Mouse (Mus musculus): ENCODE results near the gene D630023F18Rik. TPM values are rescaled to one million over a fixed set of nuclear protein-coding genes. Genes with fewer than 3 reads are reported as not detected.

The D630023F18Rik gene
- polyA plus RNA-seq, 1 experiment: 4.7 TPM

DNA sequence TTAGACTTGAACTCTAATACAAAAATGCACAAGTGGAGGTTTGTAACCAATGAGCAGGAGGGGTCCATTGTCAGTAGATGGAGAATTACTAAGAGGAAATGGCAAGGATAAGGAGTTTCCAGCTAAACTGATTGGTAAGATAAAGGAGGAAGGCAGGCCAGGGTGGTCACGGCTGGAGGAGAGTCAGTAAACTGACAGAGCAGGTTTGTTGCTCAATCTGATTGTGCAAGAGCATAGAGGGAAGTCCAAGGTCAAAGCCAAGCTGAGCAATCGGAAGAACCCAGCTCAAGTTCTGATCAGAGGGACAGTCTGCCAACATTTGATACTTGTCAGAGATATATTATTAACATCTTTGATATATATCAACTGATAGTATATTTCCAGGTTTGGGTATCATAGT lies 32.6 kb downstream of the D630023F18Rik start:
- no peaks in the 10 kb centered on the region for H3K4me1 ChIP-seq (ENCODE audit: control insufficient read depth, insufficient read depth, low read length)
- H3K4me3 ChIP-seq (ENCODE audit: insufficient read depth, low read length): no peak overlapping the region
- H3K27ac ChIP-seq (ENCODE audit: insufficient read depth, low read length): no peak overlapping the region
- TF ChIP-seq POLR2A (IDR thresholded peaks at IDR 0.05; ENCODE audit: extremely low read depth, insufficient read depth, low read length): no peak
- no peak for TF ChIP-seq CTCF (IDR thresholded peaks at IDR 0.05; ENCODE audit: extremely low read depth, insufficient read depth, low read length)

DNA sequence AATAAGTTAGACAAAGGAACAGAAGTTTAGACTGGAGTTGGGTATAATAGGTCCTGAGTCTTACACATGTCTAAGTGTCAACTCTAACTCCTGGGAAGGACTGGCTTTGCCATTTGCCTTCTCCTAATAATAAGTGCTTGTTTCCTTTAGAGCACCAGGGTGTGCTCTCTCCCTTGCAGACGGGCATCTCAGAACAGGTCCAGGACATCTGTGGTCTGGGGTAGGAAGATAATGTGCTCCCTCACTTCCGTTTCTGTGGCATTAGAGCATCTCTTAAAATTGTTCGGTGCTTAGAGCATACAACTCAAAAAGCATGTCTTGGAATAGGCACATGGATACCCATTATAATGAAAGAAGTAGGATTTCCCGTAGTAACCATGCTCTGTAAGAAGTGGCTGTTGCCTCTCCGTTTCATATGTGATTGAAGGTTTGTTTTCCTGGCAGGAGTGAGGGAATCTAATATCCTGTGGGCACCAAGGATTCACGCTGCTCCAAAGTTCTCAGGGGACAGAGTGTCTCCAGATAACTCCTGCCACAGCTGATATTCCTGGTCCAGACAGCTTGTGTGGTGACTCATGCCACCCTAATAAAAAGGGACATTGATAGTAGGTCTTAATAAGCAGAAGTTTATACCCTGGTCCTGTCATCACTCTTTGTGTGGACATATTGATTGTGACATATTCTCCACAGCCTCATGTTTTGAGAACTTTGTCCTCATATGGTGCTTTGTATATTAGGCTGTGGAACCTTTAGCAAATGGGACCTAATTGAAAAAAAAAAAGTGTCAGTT lies 34.3 kb downstream of the D630023F18Rik start:
- Histone ChIP-seq H3K4me1 (ENCODE audit: control insufficient read depth, insufficient read depth, low read length) (no peaks in the 10 kb centered on the region), H3K4me3 (ENCODE audit: insufficient read depth, low read length) (no peak overlapping the region), H3K27ac (ENCODE audit: insufficient read depth, low read length) (no peak overlapping the region)
- TF ChIP-seq CTCF (IDR thresholded peaks at IDR 0.05; ENCODE audit: extremely low read depth, insufficient read depth, low read length): no peak
- no peak for TF ChIP-seq POLR2A (IDR thresholded peaks at IDR 0.05; ENCODE audit: extremely low read depth, insufficient read depth, low read length)

DNA sequence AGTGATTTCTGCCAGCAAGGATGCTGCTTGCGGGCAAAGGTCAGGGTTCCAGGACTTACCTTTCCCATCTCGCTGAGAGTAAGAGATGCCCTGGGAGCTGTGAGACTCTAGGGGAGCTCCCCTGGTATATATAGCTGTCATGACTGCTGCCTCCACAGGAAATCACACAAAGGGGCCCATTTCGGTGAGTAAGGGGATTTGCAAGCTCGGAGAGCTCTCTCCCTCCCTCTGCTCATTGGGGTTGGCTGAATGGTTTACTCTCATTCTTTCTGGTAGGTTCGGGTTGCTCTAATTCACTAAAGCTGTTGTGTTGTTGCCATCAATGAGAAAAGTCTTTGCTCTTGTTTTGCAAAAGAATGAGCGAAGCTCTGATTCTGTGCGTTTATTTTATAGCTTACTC lies 40.8 kb downstream of the D630023F18Rik start, which contains the start of gene Crygb:
Gene Crygb (minus strand): TSS at position 101 of the 400 bp plus-strand sequence.
- Histone ChIP-seq H3K4me3 (ENCODE audit: insufficient read depth, low read length) (no peak within 1 kb of the TSS), H3K27ac (ENCODE audit: insufficient read depth, low read length) (no peak within 1 kb of the TSS), H3K4me1 (ENCODE audit: control insufficient read depth, insufficient read depth, low read length) (no peaks in the 10 kb centered on the region)
- TF ChIP-seq POLR2A (IDR thresholded peaks at IDR 0.05; ENCODE audit: extremely low read depth, insufficient read depth, low read length): no peak
- TF ChIP-seq CTCF (IDR thresholded peaks at IDR 0.05; ENCODE audit: extremely low read depth, insufficient read depth, low read length): no peak

DNA sequence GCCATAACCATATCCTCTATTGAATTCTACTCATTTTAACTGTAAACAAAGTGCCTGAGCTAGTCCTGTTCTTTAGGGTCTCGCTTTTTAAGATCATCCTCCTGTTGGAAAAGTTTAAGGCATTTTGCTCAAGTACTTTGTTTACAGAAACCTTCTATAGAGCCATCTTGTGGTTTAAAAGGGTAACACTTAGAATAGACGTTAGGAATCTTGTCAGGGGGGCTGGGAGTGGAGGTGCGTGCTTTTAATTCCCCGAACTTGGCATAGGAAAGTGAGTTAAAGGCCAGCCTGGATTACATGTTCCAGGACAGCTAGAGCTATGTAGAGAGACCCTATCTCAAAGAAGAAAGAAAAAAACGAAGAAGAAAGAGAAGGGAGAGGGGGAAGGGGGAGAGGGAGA lies 47.4 kb downstream of the D630023F18Rik start:
- Histone ChIP-seq H3K27ac (ENCODE audit: insufficient read depth, low read length) (no peak overlapping the region), H3K4me3 (ENCODE audit: insufficient read depth, low read length) (no peak overlapping the region)
- TF ChIP-seq CTCF (IDR thresholded peaks at IDR 0.05; ENCODE audit: extremely low read depth, insufficient read depth, low read length): no peak
- no peak for TF ChIP-seq POLR2A (IDR thresholded peaks at IDR 0.05; ENCODE audit: extremely low read depth, insufficient read depth, low read length)

DNA sequence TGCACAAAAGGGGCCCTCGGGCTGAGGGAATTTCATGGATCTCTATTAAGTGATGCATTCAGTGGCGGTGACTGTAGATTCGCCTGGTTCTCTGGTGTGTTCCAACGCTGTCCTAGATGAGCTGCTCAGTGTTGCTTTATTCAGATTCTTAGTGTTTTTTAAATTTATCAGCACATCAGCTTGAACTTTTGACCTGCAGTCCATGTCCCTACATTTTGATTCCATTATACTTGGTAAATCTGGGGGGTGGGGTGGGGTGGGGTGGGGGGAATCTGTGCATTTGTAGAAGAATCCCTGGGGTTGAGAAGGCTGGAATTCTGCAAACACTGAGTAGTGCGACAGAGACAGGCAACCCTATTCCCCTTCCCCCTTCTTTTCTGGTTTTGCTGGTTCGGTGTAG lies 49.4 kb downstream of the D630023F18Rik start, which contains the start of gene Crygc:
Gene Crygc (minus strand): TSS at position 101 of the 400 bp plus-strand sequence.
- TF ChIP-seq CTCF (IDR thresholded peaks at IDR 0.05; ENCODE audit: extremely low read depth, insufficient read depth, low read length) (no peak), POLR2A (IDR thresholded peaks at IDR 0.05; ENCODE audit: extremely low read depth, insufficient read depth, low read length) (no peak)
- Histone ChIP-seq H3K27ac (ENCODE audit: insufficient read depth, low read length) (no peak within 1 kb of the TSS), H3K4me3 (ENCODE audit: insufficient read depth, low read length) (no peak within 1 kb of the TSS), H3K4me1 (ENCODE audit: control insufficient read depth, insufficient read depth, low read length) (no peaks in the 10 kb centered on the region)

More for the DNA sequence above, 47.4 kb downstream of the D630023F18Rik start:
- H3K4me1 ChIP-seq (ENCODE audit: control insufficient read depth, insufficient read depth, low read length): no peaks in the 10 kb centered on the region

DNA sequence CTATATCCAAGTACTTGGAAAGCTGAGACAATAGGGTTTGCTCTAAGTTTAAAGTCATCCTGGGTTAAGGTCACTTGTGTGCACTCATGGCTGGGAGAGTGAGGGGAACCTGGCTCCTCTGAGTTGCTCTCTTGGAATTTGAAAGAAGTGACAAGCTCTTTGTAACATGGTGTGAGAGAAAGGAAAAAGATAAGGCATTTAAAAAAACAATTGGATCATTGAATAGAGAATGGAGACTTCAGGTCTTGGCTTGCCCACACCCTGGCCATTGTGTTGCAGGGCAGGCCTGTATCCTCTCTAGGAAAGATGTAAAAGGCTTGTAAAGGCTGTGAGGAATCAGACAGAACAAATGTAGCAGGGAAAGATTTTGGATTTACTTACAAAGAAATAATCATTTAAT lies 55.2 kb downstream of the D630023F18Rik start:
- TF ChIP-seq CTCF (IDR thresholded peaks at IDR 0.05; ENCODE audit: extremely low read depth, insufficient read depth, low read length) (no peak), POLR2A (IDR thresholded peaks at IDR 0.05; ENCODE audit: extremely low read depth, insufficient read depth, low read length) (no peak)
- Histone ChIP-seq H3K4me1 (ENCODE audit: control insufficient read depth, insufficient read depth, low read length) (no peaks in the 10 kb centered on the region), H3K4me3 (ENCODE audit: insufficient read depth, low read length) (no peak overlapping the region), H3K27ac (ENCODE audit: insufficient read depth, low read length) (no peak overlapping the region)

DNA sequence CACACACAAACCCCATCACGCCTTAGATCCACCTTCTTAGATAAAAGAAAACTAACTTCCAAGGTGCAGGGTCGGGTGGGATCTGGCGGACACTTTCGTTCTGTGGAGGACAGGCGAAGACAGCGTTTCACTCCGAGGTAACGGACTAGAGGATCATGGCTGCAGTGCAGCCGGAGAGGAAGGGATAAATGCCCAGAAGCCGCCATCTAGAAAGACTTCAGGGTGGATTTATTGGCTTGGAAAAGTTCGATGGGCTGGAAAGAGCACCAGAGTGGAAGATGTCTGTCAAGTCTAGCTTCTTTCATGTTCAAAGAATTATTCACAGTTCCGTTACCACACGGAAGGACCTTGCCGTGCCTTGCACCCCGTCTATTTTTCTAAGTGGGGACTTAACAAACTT lies 58.8 kb downstream of the D630023F18Rik start:
- Histone ChIP-seq H3K27ac (ENCODE audit: insufficient read depth, low read length) (no peak overlapping the region), H3K4me1 (ENCODE audit: control insufficient read depth, insufficient read depth, low read length) (no peaks in the 10 kb centered on the region), H3K4me3 (ENCODE audit: insufficient read depth, low read length) (no peak overlapping the region)
- TF ChIP-seq CTCF (IDR thresholded peaks at IDR 0.05; ENCODE audit: extremely low read depth, insufficient read depth, low read length) (no peak), POLR2A (IDR thresholded peaks at IDR 0.05; ENCODE audit: extremely low read depth, insufficient read depth, low read length) (no peak)

DNA sequence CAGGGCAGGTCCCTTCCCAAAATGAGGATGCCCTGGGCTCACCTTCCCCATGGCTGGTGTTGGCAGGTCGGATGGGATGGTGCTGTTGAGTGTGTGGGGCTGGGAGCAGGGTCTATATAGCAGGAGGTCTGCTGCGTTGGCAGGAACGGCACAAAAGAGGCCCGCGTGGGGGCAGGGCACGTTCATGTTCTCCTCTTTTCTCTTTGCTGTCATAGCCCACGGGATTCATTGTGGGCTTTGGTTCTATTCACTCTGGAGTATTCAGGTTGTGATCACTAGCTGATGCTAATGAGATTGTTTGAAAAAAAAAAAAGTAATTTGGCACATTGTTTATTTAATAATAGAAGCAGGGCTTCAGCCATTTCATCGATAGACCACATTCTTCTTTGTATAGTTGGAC lies 59.7 kb downstream of the D630023F18Rik start, which contains the start of gene Crygd:
Gene Crygd (minus strand): TSS at position 101 of the 400 bp plus-strand sequence.
- TF ChIP-seq CTCF (IDR thresholded peaks at IDR 0.05; ENCODE audit: extremely low read depth, insufficient read depth, low read length) (no peak), POLR2A (IDR thresholded peaks at IDR 0.05; ENCODE audit: extremely low read depth, insufficient read depth, low read length) (no peak)
- Histone ChIP-seq H3K4me1 (ENCODE audit: control insufficient read depth, insufficient read depth, low read length) (no peaks in the 10 kb centered on the region), H3K27ac (ENCODE audit: insufficient read depth, low read length) (no peak within 1 kb of the TSS), H3K4me3 (ENCODE audit: insufficient read depth, low read length) (no peak within 1 kb of the TSS)

Other genes with a start within 250 kb of the D630023F18Rik start
- 15.2 and 15.4 TPM in 2 replicates for gene Plekhm3, start 166.4 kb downstream of the D630023F18Rik start, polyA plus RNA-seq (2012; rRNA removed)
- not detected in 2 replicates for gene Akr1cl, start 90.5 kb downstream of the D630023F18Rik start, polyA plus RNA-seq (2012; rRNA removed)
- gene Cryge, start 72.1 kb downstream of the D630023F18Rik start, polyA plus RNA-seq (2012; rRNA removed): not detected in 2 replicates
- gene Crygd, start 59.8 kb downstream of the D630023F18Rik start, polyA plus RNA-seq (2012; rRNA removed): not detected in 2 replicates
- not detected in 2 replicates for gene Crygc, start 49.5 kb downstream of the D630023F18Rik start, polyA plus RNA-seq (2012; rRNA removed)
- not detected in 2 replicates for gene Crygb, start 40.9 kb downstream of the D630023F18Rik start, polyA plus RNA-seq (2012; rRNA removed)
- 1.1 and 1.3 TPM in 2 replicates for gene Cryga, start 19.8 kb downstream of the D630023F18Rik start, polyA plus RNA-seq (2012; rRNA removed)
- 0.83 and 1.7 TPM in 2 replicates for gene Gm28845, start 3.7 kb downstream of the D630023F18Rik start, polyA plus RNA-seq (2012; rRNA removed)
- gene Idh1, start 63.3 kb upstream of the D630023F18Rik start, polyA plus RNA-seq (2012; rRNA removed): 36.7 and 37.6 TPM in 2 replicates
- gene Pikfyve, start 63.5 kb upstream of the D630023F18Rik start, polyA plus RNA-seq (2012; rRNA removed): 13.2 and 13.5 TPM in 2 replicates
- gene Pth2r, start 158.8 kb upstream of the D630023F18Rik start, polyA plus RNA-seq (2012; rRNA removed): 1.1 and 1.3 TPM in 2 replicates

Measured in cortical plate, adult 2 months (tissue).